Mouse (Mus musculus) kidney, postnatal 0 days (tissue): ENCODE measurements at regions not wholly inside any gene's neighbourhood (a gene's known extent, or its start where the extent isn't known, plus 50 kb on each side); places are given as distances from the start of the nearest gene placed in this dataset.

ENCODE experiments used
- ATAC-seq: fragments of 200-750 bp; cut with Nextera tagmentation; replicated peaks from 2 replicates; pipeline ENCODE4 v1.8.0; 2017; ENCODE audit warnings: low read depth, moderate number of reproducible peaks, moderate TSS enrichment, moderate library complexity; ENCODE audit not compliant: low FRiP score
- DNase-seq: peaks from one replicate; pipeline ENCODE4 v3.0.0-alpha.2; 2016; ENCODE audit warnings: low spot score
- H3K27ac ChIP-seq: fragments of 300-500 bp; sonication (generic); 2 replicates; pipeline ENCODE4 v1.5.1; 2014; ENCODE audit warnings: mild to moderate bottlenecking
- H3K27me3 ChIP-seq: fragments of 300-500 bp; sonication (generic); 2 replicates; pipeline ENCODE4 v1.6.1; 2014; ENCODE audit warnings: low read length, mixed read lengths; ENCODE audit not compliant: insufficient read depth
- H3K36me3 ChIP-seq: fragments of 300-500 bp; sonication (generic); 2 replicates; pipeline ENCODE4 v1.6.1; 2014; ENCODE audit warnings: low read length, mixed read lengths; ENCODE audit not compliant: insufficient read depth
- H3K4me1 ChIP-seq: fragments of 300-500 bp; sonication (generic); replicated peaks from 2 replicates; pipeline ENCODE4 v1.6.1; 2014; ENCODE audit warnings: antibody characterized with exemption, low read length, mixed read lengths; ENCODE audit not compliant: insufficient read depth
- H3K4me2 ChIP-seq: fragments of 300-500 bp; sonication (generic); 2 replicates; pipeline ENCODE4 v1.6.1; 2014; ENCODE audit warnings: mild to moderate bottlenecking, low read length, moderate library complexity, mixed read lengths
- H3K4me3 ChIP-seq: fragments of 300-500 bp; sonication (generic); replicated peaks from 2 replicates; pipeline ENCODE4 v1.5.1; 2014; ENCODE audit warnings: low read depth, low read length
- H3K9ac ChIP-seq: fragments of 300-500 bp; sonication (generic); 2 replicates; pipeline ENCODE4 v1.6.1; 2014; ENCODE audit warnings: low read depth, low read length
- H3K9me3 ChIP-seq: fragments of 300-500 bp; sonication (generic); replicated peaks from 2 replicates; pipeline ENCODE4 v1.6.1; 2016; ENCODE audit warnings: low read length, inconsistent platforms, mixed read lengths
- CTCF ChIP-seq: IDR thresholded peaks from 2 replicates; pipeline ENCODE4 v1.5.1; 2016; ENCODE audit warnings: antibody characterized with exemption, low read depth, mild to moderate bottlenecking, moderate library complexity
- WGBS: fragments of 180-500 bp; shearing (Covaris S2); extraction: QIAGEN DNeasy Blood & Tissue Kit; methylation state at CpG from one replicate; pipeline ENCODE4 v1.1.7; 2014; 5-methylcytosine and 5-hydroxymethylcytosine counted together

GRCm38 (mm10) chr3:99822735-99823134 lies 62.5 kb upstream of the Spag17 start:
- WGBS, result 80% methylated on average over 5 of the region's 5 CpGs
- Histone ChIP-seq H3K27ac (no peak overlapping the region), H3K4me1 (no peaks in the 10 kb centered on the region), H3K4me2 (no peak overlapping the region), H3K9me3 (no peaks in the 10 kb centered on the region), H3K9ac (no peak overlapping the region), H3K36me3 (no peaks in the 10 kb centered on the region), H3K4me3 (no peak overlapping the region), H3K27me3 (no peaks in the 10 kb centered on the region)
- TF ChIP-seq CTCF, result no peak
- DNase-seq (no peak), ATAC-seq (no peak)

DNA sequence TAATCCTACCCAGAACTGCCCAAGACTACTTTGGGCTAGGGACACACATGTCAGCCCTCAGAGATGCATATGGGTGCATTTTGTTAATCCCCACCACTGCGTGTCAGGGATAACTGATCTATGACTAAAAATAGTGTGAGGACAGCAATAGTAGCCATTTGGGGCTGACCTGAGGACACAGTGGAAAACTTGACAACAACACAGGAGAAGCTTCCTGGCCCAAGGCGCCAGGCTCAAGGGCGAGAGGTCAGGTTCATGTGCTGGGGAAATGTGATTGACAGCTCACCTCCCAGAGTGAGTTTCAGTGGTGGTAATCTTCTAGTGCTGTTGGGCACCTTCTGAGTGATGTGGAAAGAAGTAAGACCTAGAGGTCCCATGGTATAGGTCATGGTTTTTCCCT lies 62.0 kb upstream of the Spag17 start:
- 84% methylated on average over 3 of the region's 3 CpGs for WGBS
- no peak for DNase-seq

More for the DNA sequence above, 62.0 kb upstream of the Spag17 start:
- no peak for ATAC-seq
- no peak overlapping the region for H3K27ac ChIP-seq
- H3K36me3 ChIP-seq, result no peaks in the 10 kb centered on the region
- TF ChIP-seq CTCF, result no peak
- H3K4me1 ChIP-seq, result no peaks in the 10 kb centered on the region
- H3K4me3 ChIP-seq, result no peak overlapping the region
- H3K27me3 ChIP-seq, result no peaks in the 10 kb centered on the region
- H3K9me3 ChIP-seq, result no peaks in the 10 kb centered on the region
- no peak overlapping the region for H3K9ac ChIP-seq
- H3K4me2 ChIP-seq, result no peak overlapping the region
